Mouse (Mus musculus): ENCODE results near the gene Agpat1.

Gene Agpat1

DNA sequence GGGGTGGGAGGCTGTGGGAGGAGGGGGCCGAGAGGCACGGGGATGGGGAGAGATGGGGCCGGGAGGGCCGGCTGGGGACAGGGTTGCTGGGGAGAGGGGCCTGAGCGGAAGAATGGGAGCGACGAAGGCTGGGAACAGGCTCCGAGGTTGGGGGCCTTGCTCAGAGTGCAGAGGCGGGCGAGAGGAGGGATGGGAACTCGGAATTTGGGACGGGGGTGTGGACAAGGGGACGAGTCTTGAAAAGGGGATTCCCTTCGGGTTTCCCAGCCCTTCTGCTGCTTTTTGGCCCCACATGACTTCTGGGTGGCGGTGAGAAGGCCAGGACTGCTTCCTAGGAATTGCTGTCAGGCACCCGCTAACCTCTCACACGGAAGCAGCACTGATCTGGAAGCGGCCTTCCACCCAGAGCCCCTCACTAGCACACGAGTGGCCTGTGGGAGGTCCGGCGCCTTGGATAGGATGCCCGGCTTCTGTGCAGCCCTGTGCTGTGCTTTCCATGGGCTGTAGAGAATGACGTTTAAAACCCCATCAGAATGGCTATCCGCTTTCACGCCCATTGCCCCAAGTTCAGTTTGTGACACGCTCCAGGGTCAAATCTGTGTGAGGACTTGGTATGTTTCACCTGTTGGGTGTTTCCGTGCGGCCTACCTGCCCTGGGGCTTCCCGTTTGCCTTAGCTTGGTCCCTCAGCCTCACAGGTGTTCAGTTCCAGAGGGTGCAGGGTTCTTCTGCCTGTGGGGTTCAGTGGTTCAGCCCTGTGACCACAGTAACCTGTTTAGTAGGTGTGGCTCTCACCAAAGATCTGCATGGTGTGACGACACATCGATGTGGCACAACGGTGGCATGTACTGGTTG, 2.4 kb downstream of the Agpat1 start:
- no peak for DNase-seq (ENCODE audit: low spot score in 2 of 2)

DNA sequence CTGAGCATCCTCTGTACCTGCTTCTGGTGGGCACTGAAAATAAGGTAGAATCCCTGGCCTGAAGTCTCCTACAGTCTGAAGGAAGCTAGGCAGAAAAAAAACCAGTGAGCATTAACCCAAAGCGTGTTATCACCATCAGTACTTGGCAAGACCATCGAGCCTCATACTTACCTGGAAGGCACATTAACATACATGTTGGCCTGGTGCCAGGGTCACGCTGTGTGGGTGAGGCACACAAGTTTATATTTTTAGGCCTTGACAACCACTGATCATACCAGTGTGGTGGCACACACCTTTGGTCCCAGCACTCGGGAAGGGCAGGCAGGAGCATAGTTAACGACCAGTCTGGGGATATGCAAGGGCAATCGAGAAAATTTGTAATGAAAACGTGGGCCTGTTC, 3.9 kb downstream of the Agpat1 start:
- DNase-seq (ENCODE audit: low spot score in 2 of 2), result no peak

DNA sequence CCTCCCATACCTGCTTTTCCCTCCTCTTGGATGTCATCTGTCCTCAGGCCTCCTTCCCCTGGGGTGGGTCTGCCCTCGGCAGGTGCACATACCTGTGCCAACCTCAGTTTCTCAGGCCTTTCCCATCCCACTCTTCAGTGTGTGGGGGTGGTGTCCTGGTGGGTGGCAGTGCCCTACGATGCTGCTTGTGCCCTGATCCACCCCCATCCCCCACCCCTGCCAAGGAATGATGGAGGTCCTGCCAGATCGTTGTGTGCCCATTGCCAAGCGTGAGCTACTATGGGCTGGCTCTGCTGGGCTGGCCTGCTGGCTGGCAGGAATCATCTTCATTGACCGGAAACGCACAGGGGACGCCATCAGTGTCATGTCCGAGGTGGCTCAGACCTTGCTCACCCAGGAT, 7.0 kb downstream of the Agpat1 start:
- DNase-seq (ENCODE audit: low spot score in 2 of 2), result no peak

DNA sequence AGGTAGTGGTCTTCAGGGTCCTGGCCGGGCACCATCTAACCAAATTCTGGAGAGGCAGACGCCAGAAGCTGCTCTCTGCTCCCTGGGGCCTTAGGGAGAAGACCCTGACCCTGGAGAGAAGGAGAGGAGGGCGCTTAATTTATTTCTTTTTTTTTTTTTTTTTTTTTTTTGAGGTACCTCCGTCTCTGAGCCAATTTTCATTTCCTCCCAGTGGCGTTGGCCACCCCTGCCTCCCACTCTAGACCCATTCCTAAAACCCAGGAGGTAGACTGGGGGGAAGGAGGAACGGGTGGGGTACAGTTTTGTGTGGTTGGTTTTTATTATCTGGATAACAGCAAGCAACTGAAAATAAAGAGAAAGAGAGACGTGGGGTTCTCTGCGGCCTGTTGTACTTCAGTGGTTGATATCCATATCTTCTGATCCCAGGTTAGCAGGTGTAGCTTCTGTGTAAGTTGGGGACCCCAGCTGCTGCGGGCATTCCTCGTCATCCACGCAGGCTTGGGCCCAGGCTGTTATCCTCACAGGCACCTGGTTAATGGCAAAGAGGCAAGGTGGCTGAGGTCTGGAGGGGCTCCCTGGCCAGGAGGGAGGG, 9.1 kb downstream of the Agpat1 start:
- no peak for DNase-seq (ENCODE audit: low spot score in 2 of 2)

DNA sequence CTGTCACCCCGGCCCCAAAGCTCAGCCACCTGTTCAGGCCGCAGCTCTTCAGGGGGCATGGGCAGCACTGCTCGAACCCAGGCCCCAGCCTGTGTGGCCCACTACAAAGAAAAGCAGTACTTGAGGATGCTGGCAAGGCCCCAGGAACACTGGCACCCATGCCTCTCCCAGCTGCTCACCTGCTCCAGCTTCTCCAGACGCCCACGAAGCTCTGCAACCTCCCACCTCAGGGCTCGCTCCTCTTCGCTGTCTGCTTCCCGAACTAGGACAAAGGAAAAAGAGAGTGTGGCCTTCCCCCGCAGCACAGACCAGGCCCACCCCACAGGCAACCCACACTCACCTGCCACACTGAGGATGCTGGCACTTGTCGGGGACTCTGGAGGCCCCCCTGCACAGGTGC, 9.8 kb downstream of the Agpat1 start:
- no peak for DNase-seq (ENCODE audit: low spot score in 2 of 2)

DNA sequence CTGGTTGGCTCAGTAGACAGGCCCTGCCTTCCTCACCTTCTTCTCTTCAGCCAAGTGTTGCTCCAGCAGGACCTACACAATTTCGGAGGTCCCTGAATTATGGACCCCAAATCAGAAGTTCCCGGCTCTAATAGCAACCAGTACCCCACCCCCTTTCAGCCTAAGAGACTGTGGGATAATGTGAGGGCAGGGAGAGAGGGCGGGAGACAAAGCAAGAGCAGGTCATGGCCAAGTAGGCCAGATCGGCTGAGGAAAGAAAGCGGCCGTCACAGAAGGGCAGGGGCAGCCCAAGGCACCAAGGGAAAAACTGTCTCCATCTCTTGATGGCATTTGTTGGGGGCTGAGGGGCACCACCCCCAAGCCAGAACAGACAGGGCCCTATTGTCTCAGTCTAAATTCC, 11.8 kb downstream of the Agpat1 start, which contains the start of gene Egfl8:
Egfl8 (minus strand) TSS at position 101 of the 400 bp plus-strand sequence.
- no peak for DNase-seq (ENCODE audit: low spot score in 2 of 2)

GRCm38 (mm10) chr17:34618999-34619398, 14.9 kb downstream of the Agpat1 start:
- peak; percentile 74 to 81 for DNase-seq (ENCODE audit: low spot score in 2 of 2)

GRCm38 (mm10) chr17:34621006-34621405, 16.9 kb downstream of the Agpat1 start:
- DNase-seq (ENCODE audit: low spot score in 2 of 2), result no peak

- no peak for DNase-seq (ENCODE audit: low spot score in 2 of 2)
Observed at GRCm38 (mm10) chr17:34623161-34623560, 19.1 kb downstream of the Agpat1 start.

GRCm38 (mm10) chr17:34624981-34625380, 20.9 kb downstream of the Agpat1 start:
- no peak for DNase-seq (ENCODE audit: low spot score in 2 of 2)

DNA sequence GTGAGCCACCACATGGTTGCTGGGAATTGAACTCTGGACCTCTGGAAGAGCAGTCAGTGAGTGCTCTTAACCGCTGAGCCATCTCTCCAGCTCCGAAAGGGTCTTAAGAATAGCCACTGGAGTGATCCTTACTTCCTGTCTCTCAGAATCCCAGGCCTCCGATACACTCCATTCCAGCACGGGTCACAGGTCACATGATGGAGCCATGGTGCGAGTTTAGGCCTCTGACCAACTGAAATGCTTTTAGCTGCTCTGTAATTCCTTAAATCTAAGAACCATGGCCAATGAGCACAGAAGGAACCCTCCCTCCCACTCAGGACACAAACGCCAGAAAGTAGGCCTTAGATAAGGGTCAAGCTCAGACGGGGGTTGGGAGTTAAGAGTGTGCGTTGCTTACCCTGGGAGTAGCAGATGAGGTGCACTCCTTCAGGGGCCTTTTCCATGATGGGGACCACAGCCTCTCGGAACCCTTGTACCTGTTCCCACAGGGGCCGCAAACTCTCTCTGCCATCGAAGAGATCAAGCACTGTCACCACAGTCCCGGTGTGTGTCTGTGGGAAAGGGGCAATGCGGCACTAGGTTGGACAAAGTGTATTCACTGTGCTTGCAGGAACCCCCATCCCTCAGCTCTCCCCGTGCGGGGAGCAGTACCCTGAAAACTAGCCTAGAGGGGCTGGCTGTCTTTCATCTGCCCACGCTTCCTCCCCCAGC, 22.2 kb downstream of the Agpat1 start:
- no peak for DNase-seq (ENCODE audit: low spot score in 2 of 2)

DNA sequence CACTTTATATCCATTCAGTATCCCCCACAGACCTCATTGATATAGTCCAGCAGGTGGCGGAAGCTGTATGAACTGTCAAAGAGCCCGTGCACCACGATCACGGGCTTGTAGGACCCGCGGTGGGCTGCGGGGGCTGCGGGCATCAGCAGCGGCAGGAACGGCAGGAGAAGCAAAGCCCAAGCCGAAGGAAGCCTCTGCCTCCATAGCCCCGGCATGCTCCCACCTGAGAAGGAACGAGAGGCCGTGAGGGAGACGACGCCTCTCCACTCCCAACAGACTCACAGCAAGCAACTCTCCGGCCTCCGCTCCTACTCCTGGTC, 22.7 kb downstream of the Agpat1 start:
- DNase-seq (ENCODE audit: low spot score in 2 of 2), result peak in 1 of 2 experiments; percentile 35

DNA sequence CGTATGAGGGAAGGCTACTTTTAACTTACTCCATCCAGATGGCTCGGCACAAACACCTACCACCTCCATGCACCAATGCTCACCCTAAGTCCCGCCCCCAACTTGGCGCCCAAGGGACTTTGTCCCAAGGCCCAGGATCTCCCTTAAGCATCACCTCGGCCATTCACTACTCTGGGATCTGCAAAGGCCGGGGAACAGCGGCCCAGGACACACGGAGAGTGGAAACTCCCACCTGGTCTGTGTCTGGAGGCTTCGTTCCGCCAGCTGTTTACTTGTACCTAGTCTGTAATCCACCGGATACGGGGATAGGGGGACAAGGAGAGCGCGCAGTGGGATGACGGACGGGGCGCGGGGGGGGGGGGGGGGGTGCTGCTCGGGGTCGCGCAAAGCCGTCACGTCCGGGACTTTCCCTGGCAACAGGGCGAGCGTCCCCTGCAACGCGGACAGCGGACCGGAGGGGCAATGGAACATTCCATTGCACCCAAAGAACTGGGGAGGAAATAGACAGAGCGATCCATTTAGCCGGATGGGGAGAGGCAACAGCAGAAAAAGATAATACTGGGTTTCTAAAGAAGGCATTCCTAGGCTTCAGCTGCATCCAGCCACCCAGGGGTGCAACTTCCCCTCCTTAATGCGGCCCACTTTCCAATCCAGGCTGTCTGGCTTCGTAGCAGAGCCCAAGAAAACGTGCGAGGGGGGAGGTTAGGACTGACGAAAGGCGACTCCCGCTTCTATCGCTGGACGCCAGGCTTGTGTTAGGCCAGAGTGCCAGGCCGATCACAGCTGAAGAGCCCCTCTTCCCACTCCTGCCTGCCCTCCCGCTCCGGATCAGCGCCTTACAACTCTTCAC, 23.3 kb downstream of the Agpat1 start:
- peak; percentile 67 to 73 for DNase-seq (ENCODE audit: low spot score in 2 of 2)

DNA sequence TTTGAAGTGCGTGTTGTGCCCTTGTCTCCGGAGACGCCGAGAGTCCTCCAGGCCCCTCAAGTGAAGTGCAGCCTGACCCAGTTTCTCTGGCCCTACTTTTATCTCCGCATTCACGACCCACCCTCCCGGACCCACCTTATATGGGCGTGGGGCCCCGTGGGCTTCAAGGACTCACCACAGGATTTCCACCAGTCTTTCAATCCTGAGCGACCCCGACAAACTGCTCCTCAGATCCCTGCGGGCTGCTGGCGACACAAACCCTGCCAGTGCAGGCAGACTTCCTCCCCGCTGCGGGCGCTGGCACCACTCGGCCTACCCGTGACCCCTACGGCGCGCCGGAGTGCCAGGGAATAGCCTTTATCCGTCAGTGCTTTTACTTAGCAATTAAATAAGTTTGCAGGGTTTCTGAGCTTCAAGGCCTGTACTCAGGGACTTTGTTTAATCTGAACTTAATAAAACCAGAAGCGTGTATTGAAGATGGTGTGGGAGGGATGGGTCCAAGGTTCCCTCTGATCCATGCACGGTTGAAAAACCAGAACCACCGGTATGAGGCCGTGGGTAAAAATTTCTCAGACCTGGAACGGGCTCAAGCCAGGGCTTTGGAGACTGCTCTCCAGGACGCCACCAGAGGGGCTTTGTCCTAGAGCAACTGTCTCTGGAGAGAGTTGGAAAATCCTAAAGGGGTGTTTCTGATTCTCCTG, 24.0 kb downstream of the Agpat1 start, which contains the start of gene Ppt2:
Ppt2 (minus strand) TSS at position 568 of the 701 bp plus-strand sequence.
- DNase-seq (ENCODE audit: low spot score in 2 of 2), result no peak

DNA sequence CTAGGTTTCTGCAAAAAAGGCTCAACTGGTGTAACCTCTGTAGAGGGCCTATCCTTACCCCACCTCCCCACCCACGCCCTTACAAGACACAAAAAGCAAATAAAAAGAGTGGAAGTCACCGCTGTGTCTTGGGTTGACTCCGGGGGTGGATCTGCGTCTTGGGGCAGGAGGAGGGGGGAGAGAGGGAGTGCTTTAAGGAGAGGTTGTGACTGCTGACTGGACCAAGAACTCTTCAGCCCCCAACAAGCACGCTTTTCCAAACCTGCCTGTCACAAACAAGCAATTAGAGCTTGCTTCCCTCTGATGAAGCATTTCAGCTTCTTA, 24.5 kb downstream of the Agpat1 start:
- no peak for DNase-seq (ENCODE audit: low spot score in 2 of 2)

DNA sequence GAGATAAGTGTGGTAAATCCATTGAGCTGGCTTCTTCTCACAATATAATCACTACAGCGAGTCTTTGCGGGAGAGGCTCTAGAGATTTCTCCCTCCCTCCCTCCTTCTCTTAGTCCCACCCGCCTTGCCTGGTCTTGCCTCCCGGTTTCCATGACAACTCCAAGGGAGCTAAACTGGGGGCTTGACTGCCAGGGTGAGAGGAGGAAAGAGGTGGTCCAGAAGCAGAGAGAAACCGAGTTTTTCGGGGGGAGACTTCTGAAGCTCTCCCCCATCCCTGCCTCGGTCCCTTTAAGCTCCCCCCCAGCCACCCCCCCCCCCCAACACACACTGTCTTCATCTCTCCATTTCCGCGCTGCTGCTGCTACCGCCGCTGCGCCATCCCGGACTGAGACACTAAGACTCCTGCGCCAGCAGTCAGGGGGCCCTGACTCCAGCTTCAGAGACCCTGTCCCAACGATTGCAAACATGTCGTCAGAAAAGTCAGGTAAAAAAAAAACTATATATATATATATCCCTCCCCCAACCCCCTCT, 25.2 kb downstream of the Agpat1 start, which contains the start of gene Prrt1:
Prrt1 (plus strand) TSS at position 313 of the 531 bp plus-strand sequence.
- DNase-seq (ENCODE audit: low spot score in 2 of 2), result no peak

GRCm38 (mm10) chr17:34629796-34630603, 25.9 kb downstream of the Agpat1 start:
- DNase-seq (ENCODE audit: low spot score in 2 of 2), result peak; percentile 68 to 80

GRCm38 (mm10) chr17:34630761-34631301, 26.8 kb downstream of the Agpat1 start:
- DNase-seq (ENCODE audit: low spot score in 2 of 2), result peak in 1 of 2 experiments; percentile 23

GRCm38 (mm10) chr17:34631647-34632046, 27.6 kb downstream of the Agpat1 start:
- no peak for DNase-seq (ENCODE audit: low spot score in 2 of 2)

- peak; percentile 71 to 73 for DNase-seq (ENCODE audit: low spot score in 2 of 2)
Observed at GRCm38 (mm10) chr17:34632261-34632691, 28.2 kb downstream of the Agpat1 start.

Measured in natural killer cell, adult 2 months (primary cell).